Mouse (Mus musculus) mesoderm, embryonic 11.5 days (tissue): Measurements from ENCODE around the gene Faf1.
"Not testable (repeated sequence)": the region's sequence is repeated elsewhere in the genome, so short reads cannot be mapped to it uniquely, and the experiment has no call there.

ENCODE experiments used
- DNase-seq: peaks from one replicate; pipeline ENCODE4 v3.0.0-alpha.2; 2012; ENCODE audit warnings: low read depth, low spot score

Faf1 gene

GRCm38 (mm10) chr4:109665101-109665981, 11.0 kb upstream of the Faf1 start:
- no peak for DNase-seq

GRCm38 (mm10) chr4:109665982-109666460, 10.4 kb upstream of the Faf1 start:
- DNase-seq: no peak

- peak; percentile 82 for DNase-seq
Measured at GRCm38 (mm10) chr4:109666461-109667269, 9.7 kb upstream of the Faf1 start, which contains the start of gene Cdkn2c. Gene Cdkn2c, minus strand, starts transcription at chr4:109667189.

GRCm38 (mm10) chr4:109667518-109667917, 8.9 kb upstream of the Faf1 start:
- DNase-seq: no peak

GRCm38 (mm10) chr4:109670213-109670612, 6.2 kb upstream of the Faf1 start:
- DNase-seq: no peak

GRCm38 (mm10) chr4:109671941-109672340, 4.4 kb upstream of the Faf1 start:
- DNase-seq: no peak

- no peak for DNase-seq
Measured at GRCm38 (mm10) chr4:109674097-109674496, 2.3 kb upstream of the Faf1 start.

- no peak for DNase-seq
Measured at GRCm38 (mm10) chr4:109677221-109677620, 833 bp downstream of the Faf1 start.

- DNase-seq: no peak
Measured at GRCm38 (mm10) chr4:109683561-109683960, 7.2 kb downstream of the Faf1 start.

GRCm38 (mm10) chr4:109692674-109693073, 16.3 kb downstream of the Faf1 start:
- no peak for DNase-seq

- DNase-seq: not testable (repeated sequence)
Measured at GRCm38 (mm10) chr4:109700727-109701126, 24.3 kb downstream of the Faf1 start.

GRCm38 (mm10) chr4:109703568-109703967, 27.2 kb downstream of the Faf1 start:
- DNase-seq: peak; percentile 23

GRCm38 (mm10) chr4:109705349-109705748, 29.0 kb downstream of the Faf1 start:
- DNase-seq: no peak

GRCm38 (mm10) chr4:109719281-109719680, 42.9 kb downstream of the Faf1 start:
- no peak for DNase-seq

GRCm38 (mm10) chr4:109729281-109729680, 52.9 kb downstream of the Faf1 start:
- DNase-seq: peak; percentile 40

GRCm38 (mm10) chr4:109735754-109736153, 59.4 kb downstream of the Faf1 start:
- DNase-seq: peak; percentile 12

- no peak for DNase-seq
Measured at GRCm38 (mm10) chr4:109743984-109744383, 67.6 kb downstream of the Faf1 start.

- DNase-seq: peak; percentile 50
Measured at GRCm38 (mm10) chr4:109759031-109759430, 82.6 kb downstream of the Faf1 start.

- no peak for DNase-seq
Measured at GRCm38 (mm10) chr4:109759901-109760300, 83.5 kb downstream of the Faf1 start.

- no peak for DNase-seq
Measured at GRCm38 (mm10) chr4:109760501-109760900, 84.1 kb downstream of the Faf1 start.

- DNase-seq: peak; percentile 52
Measured at GRCm38 (mm10) chr4:109762768-109763501, 86.5 kb downstream of the Faf1 start.

- DNase-seq: no peak
Measured at GRCm38 (mm10) chr4:109769071-109769470, 92.7 kb downstream of the Faf1 start.
